Mouse (Mus musculus): ENCODE results near the gene H2al1a. TPM values are rescaled to one million over a fixed set of nuclear protein-coding genes. Genes with fewer than 3 reads are reported as not detected.
"Not testable (repeated sequence)": the region's sequence is repeated elsewhere in the genome, so short reads cannot be mapped to it uniquely, and the experiment has no call there.

H2al1a gene
- polyA plus RNA-seq, 1 experiment from 2014 or later = not detected

- Histone ChIP-seq H3K4me2 (replicated peaks; ENCODE audit: low read depth) (no peak overlapping the region), H3K36me3 (ENCODE audit: control insufficient read depth, insufficient read depth, low read length) (no peaks in the 10 kb centered on the region), H3K9ac (ENCODE audit: low read length) (no peak overlapping the region), H3K4me1 (replicated peaks; ENCODE audit: control insufficient read depth, insufficient read depth) (no peaks in the 10 kb centered on the region), H3K27me3 (ENCODE audit: control insufficient read depth, insufficient read depth, low read length) (no peaks in the 10 kb centered on the region), H3K4me3 (ENCODE audit: low read depth, low read length) (no peak overlapping the region), H3K9me3 (ENCODE audit: control insufficient read depth, low read length) (no peaks in the 10 kb centered on the region), H3K27ac (replicated peaks) (no peak overlapping the region)
- ATAC-seq (ENCODE audit: low FRiP score, low TSS enrichment) = no peak
- no peak for DNase-seq (ENCODE audit: low spot score)
- 66% methylated on average over 4 of the region's 4 CpGs for WGBS
- TF ChIP-seq EP300 (optimal IDR thresholded peaks at IDR 0.05) = no peak
- no peak for TF ChIP-seq CTCF (IDR thresholded peaks at IDR 0.05; ENCODE audit: low read depth)
Observed at GRCm38 (mm10) chrX:11289244-11289643, 9.8 kb upstream of the H2al1a start.

- 83% methylated on average over 1 of the region's 3 CpGs for WGBS
- not testable (repeated sequence) for H3K4me1 ChIP-seq (replicated peaks; ENCODE audit: control insufficient read depth, insufficient read depth); H3K27ac ChIP-seq (replicated peaks); H3K4me2 ChIP-seq (replicated peaks; ENCODE audit: low read depth); H3K36me3 ChIP-seq (ENCODE audit: control insufficient read depth, insufficient read depth, low read length); H3K9me3 ChIP-seq (ENCODE audit: control insufficient read depth, low read length); ATAC-seq (ENCODE audit: low FRiP score, low TSS enrichment); DNase-seq (ENCODE audit: low spot score); H3K4me3 ChIP-seq (ENCODE audit: low read depth, low read length); H3K9ac ChIP-seq (ENCODE audit: low read length); H3K27me3 ChIP-seq (ENCODE audit: control insufficient read depth, insufficient read depth, low read length)
Observed at GRCm38 (mm10) chrX:11302132-11302531, 3.1 kb downstream of the H2al1a start, which contains the start of gene H2al1b. Gene H2al1b (plus strand): TSS chrX:11302432.

DNA sequence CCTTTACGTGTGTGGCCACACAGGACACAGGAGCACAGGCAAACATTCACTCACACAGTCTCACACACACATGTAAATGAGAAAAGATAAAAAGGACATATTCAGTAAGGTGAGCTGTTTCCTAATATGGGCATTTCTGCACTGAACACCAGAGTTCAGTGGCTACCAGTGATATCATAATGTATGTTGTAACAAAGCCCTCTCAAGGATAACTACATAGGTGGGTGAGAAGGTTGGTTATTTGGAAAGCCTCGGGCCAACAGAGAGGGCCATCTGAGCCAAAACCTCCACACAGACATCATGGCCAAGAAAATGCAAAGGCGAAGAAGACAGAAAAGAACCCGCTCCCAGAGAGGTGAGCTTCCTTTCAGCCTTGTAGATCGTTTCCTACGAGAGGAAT is 6.3 kb downstream of the H2al1a start, which contains the start of gene H2al1c:
Gene H2al1c (plus strand): TSS at position 301 of the 400 bp plus-strand sequence.
- not testable (repeated sequence) for H3K4me2 ChIP-seq (replicated peaks; ENCODE audit: low read depth); DNase-seq (ENCODE audit: low spot score)
- 80% methylated on average over 1 of the region's 6 CpGs for WGBS

DNA sequence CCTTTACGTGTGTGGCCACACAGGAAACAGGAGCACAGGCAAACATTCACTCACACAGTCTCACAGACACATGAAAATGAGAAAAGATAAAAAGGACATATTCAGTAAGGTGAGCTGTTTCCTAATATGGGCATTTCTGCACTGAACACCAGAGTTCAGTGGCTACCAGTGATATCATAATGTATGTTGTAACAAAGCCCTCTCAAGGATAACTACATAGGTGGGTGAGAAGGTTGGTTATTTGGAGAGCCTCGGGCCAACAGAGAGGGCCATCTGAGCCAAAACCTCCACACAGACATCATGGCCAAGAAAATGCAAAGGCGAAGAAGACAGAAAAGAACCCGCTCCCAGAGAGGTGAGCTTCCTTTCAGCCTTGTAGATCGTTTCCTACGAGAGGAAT is 9.5 kb downstream of the H2al1a start, which contains the start of gene H2al1d:
Gene H2al1d (plus strand): TSS at position 301 of the 400 bp plus-strand sequence.
- not testable (repeated sequence) for ATAC-seq (ENCODE audit: low FRiP score, low TSS enrichment); H3K27ac ChIP-seq (replicated peaks); H3K27me3 ChIP-seq (ENCODE audit: control insufficient read depth, insufficient read depth, low read length); H3K9me3 ChIP-seq (ENCODE audit: control insufficient read depth, low read length); H3K4me3 ChIP-seq (ENCODE audit: low read depth, low read length); DNase-seq (ENCODE audit: low spot score); H3K4me1 ChIP-seq (replicated peaks; ENCODE audit: control insufficient read depth, insufficient read depth); H3K36me3 ChIP-seq (ENCODE audit: control insufficient read depth, insufficient read depth, low read length); H3K9ac ChIP-seq (ENCODE audit: low read length); H3K4me2 ChIP-seq (replicated peaks; ENCODE audit: low read depth)
- no CpG with 5 or more reads among the region's 6 CpGs for WGBS

More for the DNA sequence above, 6.3 kb downstream of the H2al1a start, which contains the start of gene H2al1c:
- not testable (repeated sequence) for H3K4me3 ChIP-seq (ENCODE audit: low read depth, low read length); H3K27ac ChIP-seq (replicated peaks); ATAC-seq (ENCODE audit: low FRiP score, low TSS enrichment); H3K36me3 ChIP-seq (ENCODE audit: control insufficient read depth, insufficient read depth, low read length); H3K9me3 ChIP-seq (ENCODE audit: control insufficient read depth, low read length); H3K9ac ChIP-seq (ENCODE audit: low read length); H3K4me1 ChIP-seq (replicated peaks; ENCODE audit: control insufficient read depth, insufficient read depth); H3K27me3 ChIP-seq (ENCODE audit: control insufficient read depth, insufficient read depth, low read length)

GRCm38 (mm10) chrX:11311634-11312033 is 12.6 kb downstream of the H2al1a start, which contains the start of gene H2al1e:
Gene H2al1e (plus strand): TSS chrX:11311934.
- H3K4me3 ChIP-seq (ENCODE audit: low read depth, low read length); DNase-seq (ENCODE audit: low spot score); H3K4me1 ChIP-seq (replicated peaks; ENCODE audit: control insufficient read depth, insufficient read depth); H3K4me2 ChIP-seq (replicated peaks; ENCODE audit: low read depth); H3K36me3 ChIP-seq (ENCODE audit: control insufficient read depth, insufficient read depth, low read length); H3K9ac ChIP-seq (ENCODE audit: low read length); ATAC-seq (ENCODE audit: low FRiP score, low TSS enrichment); H3K27ac ChIP-seq (replicated peaks); H3K9me3 ChIP-seq (ENCODE audit: control insufficient read depth, low read length); H3K27me3 ChIP-seq (ENCODE audit: control insufficient read depth, insufficient read depth, low read length): not testable (repeated sequence)
- WGBS = no CpG with 5 or more reads among the region's 3 CpGs

GRCm38 (mm10) chrX:11314858-11315257 is 15.8 kb downstream of the H2al1a start, which contains the start of gene H2al1f:
Gene H2al1f (plus strand): TSS chrX:11315158.
- H3K27ac ChIP-seq (replicated peaks) = not testable (repeated sequence)

GRCm38 (mm10) chrX:11317956-11318355 is 18.9 kb downstream of the H2al1a start, which contains the start of gene H2al1g:
Gene H2al1g (plus strand): TSS chrX:11318256.
- no CpG with 5 or more reads among the region's 3 CpGs for WGBS
- not testable (repeated sequence) for DNase-seq (ENCODE audit: low spot score); ATAC-seq (ENCODE audit: low FRiP score, low TSS enrichment)

More at GRCm38 (mm10) chrX:11314858-11315257, 15.8 kb downstream of the H2al1a start, which contains the start of gene H2al1f:
- H3K9me3 ChIP-seq (ENCODE audit: control insufficient read depth, low read length); H3K4me1 ChIP-seq (replicated peaks; ENCODE audit: control insufficient read depth, insufficient read depth); H3K4me3 ChIP-seq (ENCODE audit: low read depth, low read length); H3K27me3 ChIP-seq (ENCODE audit: control insufficient read depth, insufficient read depth, low read length); ATAC-seq (ENCODE audit: low FRiP score, low TSS enrichment); H3K9ac ChIP-seq (ENCODE audit: low read length); DNase-seq (ENCODE audit: low spot score); H3K4me2 ChIP-seq (replicated peaks; ENCODE audit: low read depth); H3K36me3 ChIP-seq (ENCODE audit: control insufficient read depth, insufficient read depth, low read length): not testable (repeated sequence)
- no CpG with 5 or more reads among the region's 6 CpGs for WGBS

DNA sequence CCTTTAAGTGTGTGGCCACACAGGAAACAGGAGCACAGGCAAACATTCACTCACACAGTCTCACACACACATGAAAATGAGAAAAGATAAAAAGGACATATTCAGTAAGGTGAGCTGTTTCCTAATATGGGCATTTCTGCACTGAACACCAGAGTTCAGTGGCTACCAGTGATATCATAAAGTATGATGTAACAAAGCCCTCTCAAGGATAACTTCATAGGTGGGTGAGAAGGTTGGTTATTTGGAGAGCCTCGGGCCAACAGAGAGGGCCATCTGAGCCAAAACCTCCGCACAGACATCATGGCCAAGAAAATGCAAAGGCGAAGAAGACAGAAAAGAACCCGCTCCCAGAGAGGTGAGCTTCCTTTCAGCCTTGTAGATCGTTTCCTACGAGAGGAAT is 22.1 kb downstream of the H2al1a start, which contains the start of gene H2al1h:
Gene H2al1h (plus strand): TSS at position 301 of the 400 bp plus-strand sequence.
- H3K9ac ChIP-seq (ENCODE audit: low read length); DNase-seq (ENCODE audit: low spot score); H3K4me3 ChIP-seq (ENCODE audit: low read depth, low read length); H3K36me3 ChIP-seq (ENCODE audit: control insufficient read depth, insufficient read depth, low read length); H3K27ac ChIP-seq (replicated peaks); H3K4me1 ChIP-seq (replicated peaks; ENCODE audit: control insufficient read depth, insufficient read depth); H3K27me3 ChIP-seq (ENCODE audit: control insufficient read depth, insufficient read depth, low read length); H3K4me2 ChIP-seq (replicated peaks; ENCODE audit: low read depth); ATAC-seq (ENCODE audit: low FRiP score, low TSS enrichment); H3K9me3 ChIP-seq (ENCODE audit: control insufficient read depth, low read length): not testable (repeated sequence)
- no CpG with 5 or more reads among the region's 6 CpGs for WGBS

More at GRCm38 (mm10) chrX:11317956-11318355, 18.9 kb downstream of the H2al1a start, which contains the start of gene H2al1g:
- H3K9ac ChIP-seq (ENCODE audit: low read length); H3K27ac ChIP-seq (replicated peaks); H3K4me2 ChIP-seq (replicated peaks; ENCODE audit: low read depth); H3K4me1 ChIP-seq (replicated peaks; ENCODE audit: control insufficient read depth, insufficient read depth); H3K4me3 ChIP-seq (ENCODE audit: low read depth, low read length); H3K27me3 ChIP-seq (ENCODE audit: control insufficient read depth, insufficient read depth, low read length); H3K9me3 ChIP-seq (ENCODE audit: control insufficient read depth, low read length); H3K36me3 ChIP-seq (ENCODE audit: control insufficient read depth, insufficient read depth, low read length): not testable (repeated sequence)

GRCm38 (mm10) chrX:11324359-11324758 is 25.3 kb downstream of the H2al1a start, which contains the start of gene H2al1i:
Gene H2al1i (plus strand): TSS chrX:11324659.
- not testable (repeated sequence) for H3K27ac ChIP-seq (replicated peaks); H3K27me3 ChIP-seq (ENCODE audit: control insufficient read depth, insufficient read depth, low read length)
- 100% methylated on average over 3 of the region's 5 CpGs for WGBS

More at GRCm38 (mm10) chrX:11324359-11324758, 25.3 kb downstream of the H2al1a start, which contains the start of gene H2al1i:
- H3K9me3 ChIP-seq (ENCODE audit: control insufficient read depth, low read length); H3K4me1 ChIP-seq (replicated peaks; ENCODE audit: control insufficient read depth, insufficient read depth); DNase-seq (ENCODE audit: low spot score); H3K36me3 ChIP-seq (ENCODE audit: control insufficient read depth, insufficient read depth, low read length); H3K4me2 ChIP-seq (replicated peaks; ENCODE audit: low read depth); H3K9ac ChIP-seq (ENCODE audit: low read length); H3K4me3 ChIP-seq (ENCODE audit: low read depth, low read length); ATAC-seq (ENCODE audit: low FRiP score, low TSS enrichment): not testable (repeated sequence)
